Mouse (Mus musculus): ENCODE results near the gene Tango2. TPM values are rescaled to one million over a fixed set of nuclear protein-coding genes. Genes with fewer than 3 reads are reported as not detected.

Tango2 gene
- polyA plus RNA-seq, 1 experiment from 2014 or later, result 70.0 TPM

DNA sequence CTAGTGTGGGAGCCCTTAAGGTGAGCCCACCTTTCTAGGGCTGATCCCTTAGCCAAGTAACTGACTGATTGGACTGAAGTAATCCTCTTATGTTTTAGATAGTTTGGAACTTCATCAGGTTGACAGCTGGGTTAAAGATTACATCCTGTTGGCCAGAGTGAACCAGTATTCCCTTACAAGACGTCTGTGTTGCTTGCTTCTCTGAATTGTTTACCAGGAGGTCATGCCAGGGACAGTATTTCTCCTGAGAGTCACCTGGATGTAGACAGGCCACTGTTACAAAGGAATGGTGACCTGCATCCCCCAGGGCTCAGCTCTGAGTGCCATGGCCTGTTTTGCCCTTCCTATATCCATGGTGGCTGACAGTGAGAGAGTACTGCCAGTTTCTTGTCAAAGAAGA lies 30.6 kb upstream of the Tango2 start:
- no peaks in the 10 kb centered on the region for H3K27me3 ChIP-seq (ENCODE audit: control insufficient read depth, insufficient read depth, low read length)
- H3K9ac ChIP-seq (replicated peaks; ENCODE audit: low read length), result no peak overlapping the region
- 44% methylated on average over 1 of the region's 1 CpGs for WGBS
- DNase-seq, result no peak
- H3K4me1 ChIP-seq (ENCODE audit: control insufficient read depth, insufficient read depth, low read length), result peaks cover 47% of the 10 kb centered on the region
- no peak overlapping the region for H3K27ac ChIP-seq (replicated peaks; ENCODE audit: low read depth, low read length)
- no peak overlapping the region for H3K4me3 ChIP-seq (replicated peaks; ENCODE audit: low read depth, low read length)
- no peaks in the 10 kb centered on the region for H3K36me3 ChIP-seq (ENCODE audit: control insufficient read depth, insufficient read depth, low read length)
- H3K4me2 ChIP-seq (ENCODE audit: low read length), result no peak overlapping the region
- no peaks in the 10 kb centered on the region for H3K9me3 ChIP-seq (ENCODE audit: control insufficient read depth, low read length)
- ATAC-seq (ENCODE audit: low FRiP score, low TSS enrichment), result no peak

DNA sequence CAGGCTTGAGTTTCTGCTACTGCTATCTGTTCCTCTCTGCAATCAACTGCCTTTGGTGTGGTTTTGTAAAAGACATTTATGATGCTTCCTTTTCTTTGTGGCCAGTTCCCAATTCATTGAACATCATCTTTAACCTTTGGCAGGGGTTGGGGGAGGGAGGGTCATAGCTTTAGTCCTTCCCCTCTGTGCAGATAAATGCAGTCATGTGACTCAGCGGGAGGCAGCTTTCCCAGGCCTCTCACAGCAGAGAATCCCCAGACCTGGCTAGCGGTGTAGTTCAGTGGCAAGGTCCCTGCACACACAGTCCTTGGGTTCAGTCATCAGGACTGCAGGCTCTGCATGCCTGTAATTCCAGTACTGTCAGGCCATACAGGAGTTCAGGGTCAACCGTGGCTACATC lies 29.3 kb upstream of the Tango2 start:
- H3K4me3 ChIP-seq (replicated peaks; ENCODE audit: low read depth, low read length), result no peak overlapping the region
- no peaks in the 10 kb centered on the region for H3K27me3 ChIP-seq (ENCODE audit: control insufficient read depth, insufficient read depth, low read length)
- H3K9me3 ChIP-seq (ENCODE audit: control insufficient read depth, low read length), result no peaks in the 10 kb centered on the region
- H3K27ac ChIP-seq (replicated peaks; ENCODE audit: low read depth, low read length), result no peak overlapping the region
- H3K4me1 ChIP-seq (ENCODE audit: control insufficient read depth, insufficient read depth, low read length), result peaks cover 35% of the 10 kb centered on the region
- no peak overlapping the region for H3K4me2 ChIP-seq (ENCODE audit: low read length)
- DNase-seq (no peak), ATAC-seq (ENCODE audit: low FRiP score, low TSS enrichment) (no peak)
- WGBS, result 28% methylated on average over 3 of the region's 3 CpGs
- H3K36me3 ChIP-seq (ENCODE audit: control insufficient read depth, insufficient read depth, low read length), result no peaks in the 10 kb centered on the region
- no peak overlapping the region for H3K9ac ChIP-seq (replicated peaks; ENCODE audit: low read length)

DNA sequence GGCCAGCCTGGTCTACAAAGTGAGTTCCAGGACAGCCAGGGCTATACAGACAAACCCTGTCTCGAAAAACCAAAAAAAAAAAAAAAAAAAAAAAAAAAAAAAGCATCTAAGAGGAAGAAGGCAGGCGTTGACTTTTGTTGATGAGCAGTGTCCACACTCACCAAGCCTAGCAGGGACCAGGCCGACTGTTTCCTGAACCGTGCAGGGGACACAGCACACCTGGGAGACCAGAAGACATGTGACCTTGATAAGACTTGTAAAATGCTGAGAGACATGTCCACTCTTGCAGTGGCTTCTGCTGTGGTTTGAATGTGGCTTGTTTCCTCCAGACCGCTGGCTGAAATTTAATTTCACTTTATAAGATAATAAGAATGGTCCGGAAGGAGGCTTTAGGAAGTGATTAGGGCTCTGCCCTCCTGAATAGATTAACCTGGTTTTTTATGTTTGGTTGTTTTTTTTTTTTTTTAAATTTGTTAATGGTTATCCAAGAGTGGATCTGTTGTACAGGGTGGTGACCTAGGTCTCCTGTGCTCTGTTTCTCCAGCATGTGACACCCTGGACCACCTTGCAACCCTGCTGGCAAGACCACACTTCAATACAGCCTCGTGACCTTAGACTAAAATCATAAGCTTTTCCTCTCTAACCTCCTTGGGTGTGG lies 28.5 kb upstream of the Tango2 start:
- no peaks in the 10 kb centered on the region for H3K27me3 ChIP-seq (ENCODE audit: control insufficient read depth, insufficient read depth, low read length)
- H3K4me2 ChIP-seq (ENCODE audit: low read length), result no peak overlapping the region
- H3K4me3 ChIP-seq (replicated peaks; ENCODE audit: low read depth, low read length), result no peak overlapping the region
- no peak for DNase-seq
- H3K36me3 ChIP-seq (ENCODE audit: control insufficient read depth, insufficient read depth, low read length), result 0 out of 2 replicates have a peak, but pooled peaks cover 3% of the 10 kb centered on the region
- no peak overlapping the region for H3K9ac ChIP-seq (replicated peaks; ENCODE audit: low read length)
- H3K9me3 ChIP-seq (ENCODE audit: control insufficient read depth, low read length), result no peaks in the 10 kb centered on the region
- no peak for ATAC-seq (ENCODE audit: low FRiP score, low TSS enrichment)
- WGBS, result 85% methylated on average over 7 of the region's 7 CpGs
- peaks cover 27% of the 10 kb centered on the region for H3K4me1 ChIP-seq (ENCODE audit: control insufficient read depth, insufficient read depth, low read length)
- H3K27ac ChIP-seq (replicated peaks; ENCODE audit: low read depth, low read length), result no peak overlapping the region

GRCm38 (mm10) chr16:18373632-18374031 lies 25.7 kb upstream of the Tango2 start:
- Histone ChIP-seq H3K36me3 (ENCODE audit: control insufficient read depth, insufficient read depth, low read length) (0 out of 2 replicates have a peak, but pooled peaks cover 3% of the 10 kb centered on the region), H3K9me3 (ENCODE audit: control insufficient read depth, low read length) (no peaks in the 10 kb centered on the region), H3K27ac (replicated peaks; ENCODE audit: low read depth, low read length) (no peak overlapping the region)

GRCm38 (mm10) chr16:18370197-18370596 lies 22.3 kb upstream of the Tango2 start:
- 98% methylated on average over 3 of the region's 3 CpGs for WGBS
- H3K9ac ChIP-seq (replicated peaks; ENCODE audit: low read length), result no peak overlapping the region
- no peak overlapping the region for H3K4me2 ChIP-seq (ENCODE audit: low read length)
- DNase-seq (no peak), ATAC-seq (ENCODE audit: low FRiP score, low TSS enrichment) (no peak)
- 0 out of 2 replicates have a peak, but pooled peaks cover 3% of the 10 kb centered on the region for H3K36me3 ChIP-seq (ENCODE audit: control insufficient read depth, insufficient read depth, low read length)
- no peaks in the 10 kb centered on the region for H3K4me1 ChIP-seq (ENCODE audit: control insufficient read depth, insufficient read depth, low read length)
- H3K27me3 ChIP-seq (ENCODE audit: control insufficient read depth, insufficient read depth, low read length), result no peaks in the 10 kb centered on the region
- no peaks in the 10 kb centered on the region for H3K9me3 ChIP-seq (ENCODE audit: control insufficient read depth, low read length)
- no peak overlapping the region for H3K4me3 ChIP-seq (replicated peaks; ENCODE audit: low read depth, low read length)
- H3K27ac ChIP-seq (replicated peaks; ENCODE audit: low read depth, low read length), result no peak overlapping the region

More at GRCm38 (mm10) chr16:18373632-18374031, 25.7 kb upstream of the Tango2 start:
- Histone ChIP-seq H3K4me1 (ENCODE audit: control insufficient read depth, insufficient read depth, low read length) (peaks cover 6% of the 10 kb centered on the region; the same call in 1 of the 2 replicates), H3K9ac (replicated peaks; ENCODE audit: low read length) (no peak overlapping the region), H3K4me2 (ENCODE audit: low read length) (no peak overlapping the region), H3K4me3 (replicated peaks; ENCODE audit: low read depth, low read length) (no peak overlapping the region), H3K27me3 (ENCODE audit: control insufficient read depth, insufficient read depth, low read length) (no peaks in the 10 kb centered on the region)
- no peak for ATAC-seq (ENCODE audit: low FRiP score, low TSS enrichment)
- 95% methylated on average over 4 of the region's 4 CpGs for WGBS
- DNase-seq, result no peak

DNA sequence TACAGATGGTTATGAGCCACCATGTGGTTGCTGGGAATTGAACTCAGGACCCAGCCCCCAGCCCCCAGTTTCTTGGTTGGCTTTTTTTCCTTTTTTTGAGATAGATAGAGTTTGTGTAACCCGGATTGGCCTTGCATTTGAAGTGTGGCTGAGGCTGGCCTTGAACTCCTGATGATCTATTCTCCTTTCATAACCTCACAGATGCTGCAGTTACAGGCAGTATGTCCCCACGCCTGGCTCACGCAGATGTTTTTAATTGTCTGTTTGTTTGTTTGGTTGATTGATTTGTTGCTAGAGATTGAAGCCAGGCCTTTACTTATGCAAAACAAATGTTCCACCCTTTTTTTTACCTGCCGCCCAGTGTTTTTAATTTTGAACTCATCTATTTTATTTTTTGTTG lies 18.9 kb upstream of the Tango2 start:
- no peak for ATAC-seq (ENCODE audit: low FRiP score, low TSS enrichment)

GRCm38 (mm10) chr16:18362948-18363347 lies 15.0 kb upstream of the Tango2 start:
- H3K36me3 ChIP-seq (ENCODE audit: control insufficient read depth, insufficient read depth, low read length), result peaks cover 12% of the 10 kb centered on the region; the same call in 1 of the 2 replicates
- WGBS, result 72% methylated on average over 8 of the region's 8 CpGs
- no peak for ATAC-seq (ENCODE audit: low FRiP score, low TSS enrichment)

More for the DNA sequence above, 18.9 kb upstream of the Tango2 start:
- Histone ChIP-seq H3K9me3 (ENCODE audit: control insufficient read depth, low read length) (no peaks in the 10 kb centered on the region), H3K4me1 (ENCODE audit: control insufficient read depth, insufficient read depth, low read length) (no peaks in the 10 kb centered on the region), H3K27ac (replicated peaks; ENCODE audit: low read depth, low read length) (no peak overlapping the region), H3K4me2 (ENCODE audit: low read length) (no peak overlapping the region), H3K4me3 (replicated peaks; ENCODE audit: low read depth, low read length) (no peak overlapping the region), H3K9ac (replicated peaks; ENCODE audit: low read length) (no peak overlapping the region), H3K27me3 (ENCODE audit: control insufficient read depth, insufficient read depth, low read length) (no peaks in the 10 kb centered on the region), H3K36me3 (ENCODE audit: control insufficient read depth, insufficient read depth, low read length) (peaks cover 12% of the 10 kb centered on the region; the same call in 1 of the 2 replicates)
- WGBS, result 92% methylated on average over 4 of the region's 4 CpGs
- DNase-seq, result no peak

GRCm38 (mm10) chr16:18360151-18360805 lies 12.4 kb upstream of the Tango2 start:
- Histone ChIP-seq H3K27me3 (ENCODE audit: control insufficient read depth, insufficient read depth, low read length) (no peaks in the 10 kb centered on the region), H3K27ac (replicated peaks; ENCODE audit: low read depth, low read length) (no peak overlapping the region), H3K9ac (replicated peaks; ENCODE audit: low read length) (no peak overlapping the region), H3K36me3 (ENCODE audit: control insufficient read depth, insufficient read depth, low read length) (peaks cover 12% of the 10 kb centered on the region; the same call in 1 of the 2 replicates), H3K9me3 (ENCODE audit: control insufficient read depth, low read length) (no peaks in the 10 kb centered on the region), H3K4me2 (ENCODE audit: low read length) (no peak overlapping the region), H3K4me3 (replicated peaks; ENCODE audit: low read depth, low read length) (no peak overlapping the region), H3K4me1 (ENCODE audit: control insufficient read depth, insufficient read depth, low read length) (no peaks in the 10 kb centered on the region)
- 67% methylated on average over 6 of the region's 6 CpGs for WGBS
- DNase-seq, result no peak
- no peak for ATAC-seq (ENCODE audit: low FRiP score, low TSS enrichment)

More at GRCm38 (mm10) chr16:18362948-18363347, 15.0 kb upstream of the Tango2 start:
- no peaks in the 10 kb centered on the region for H3K27me3 ChIP-seq (ENCODE audit: control insufficient read depth, insufficient read depth, low read length)
- H3K4me3 ChIP-seq (replicated peaks; ENCODE audit: low read depth, low read length), result no peak overlapping the region
- no peak for DNase-seq
- no peak overlapping the region for H3K9ac ChIP-seq (replicated peaks; ENCODE audit: low read length)
- H3K9me3 ChIP-seq (ENCODE audit: control insufficient read depth, low read length), result no peaks in the 10 kb centered on the region
- H3K4me2 ChIP-seq (ENCODE audit: low read length), result no peak overlapping the region
- no peaks in the 10 kb centered on the region for H3K4me1 ChIP-seq (ENCODE audit: control insufficient read depth, insufficient read depth, low read length)
- H3K27ac ChIP-seq (replicated peaks; ENCODE audit: low read depth, low read length), result no peak overlapping the region

DNA sequence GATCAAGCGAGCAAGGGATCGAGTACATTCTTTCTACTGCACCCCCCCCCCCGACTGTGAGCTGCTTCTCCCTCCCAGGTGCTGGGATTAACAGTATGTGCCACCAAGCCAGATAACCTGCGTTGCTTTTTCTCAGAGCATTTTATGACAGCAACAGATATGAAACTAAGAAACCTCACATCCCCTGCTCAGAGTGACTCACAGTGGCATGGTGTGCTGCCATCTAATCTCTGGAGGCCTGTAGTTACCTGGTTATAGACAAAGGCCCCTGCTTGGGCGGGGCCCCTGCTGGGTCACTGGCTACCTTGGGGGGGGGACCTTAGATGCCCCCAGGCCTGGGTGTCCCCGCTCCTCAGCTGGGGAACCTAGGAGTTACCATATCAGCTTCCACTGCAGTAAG lies 10.1 kb upstream of the Tango2 start:
- Histone ChIP-seq H3K4me3 (replicated peaks; ENCODE audit: low read depth, low read length) (no peak overlapping the region), H3K4me1 (ENCODE audit: control insufficient read depth, insufficient read depth, low read length) (no peaks in the 10 kb centered on the region)
- 90% methylated on average over 6 of the region's 6 CpGs for WGBS

More for the DNA sequence above, 10.1 kb upstream of the Tango2 start:
- Histone ChIP-seq H3K4me2 (ENCODE audit: low read length) (no peak overlapping the region), H3K27me3 (ENCODE audit: control insufficient read depth, insufficient read depth, low read length) (no peaks in the 10 kb centered on the region), H3K36me3 (ENCODE audit: control insufficient read depth, insufficient read depth, low read length) (peaks cover 19% of the 10 kb centered on the region; the same call in 1 of the 2 replicates), H3K9me3 (ENCODE audit: control insufficient read depth, low read length) (no peaks in the 10 kb centered on the region), H3K9ac (replicated peaks; ENCODE audit: low read length) (no peak overlapping the region), H3K27ac (replicated peaks; ENCODE audit: low read depth, low read length) (no peak overlapping the region)
- ATAC-seq (ENCODE audit: low FRiP score, low TSS enrichment), result no peak
- DNase-seq, result no peak
